Mouse (Mus musculus) embryonic facial prominence, embryonic 12.5 days (tissue): ENCODE measurements around the gene Nln. TPM values are rescaled to one million over a fixed set of nuclear protein-coding genes. Genes with fewer than 3 reads are reported as not detected.

ENCODE experiments used
- ATAC-seq: fragments of 200-750 bp; cut with Nextera tagmentation; 2 replicates; pipeline ENCODE4 v1.8.0; 2017; ENCODE audit not compliant: insufficient number of reproducible peaks, insufficient read depth, low FRiP score, low TSS enrichment
- H3K27ac ChIP-seq: fragments of 300-500 bp; sonication (generic); 2 replicates; pipeline ENCODE4 v1.5.1; 2016; ENCODE audit warnings: mild to moderate bottlenecking
- H3K27me3 ChIP-seq: fragments of 300-500 bp; sonication (generic); 2 replicates; pipeline ENCODE4 v1.6.1; 2016; ENCODE audit warnings: mild to moderate bottlenecking, moderate library complexity
- H3K36me3 ChIP-seq: fragments of 300-500 bp; sonication (generic); 2 replicates; pipeline ENCODE4 v1.6.1; 2016; ENCODE audit warnings: mild to moderate bottlenecking
- H3K4me1 ChIP-seq: fragments of 300-500 bp; sonication (generic); 2 replicates; pipeline ENCODE4 v1.6.1; 2016
- H3K4me2 ChIP-seq: fragments of 300-500 bp; sonication (generic); replicated peaks from 2 replicates; pipeline ENCODE4 v1.6.1; 2016; ENCODE audit warnings: mild to moderate bottlenecking, moderate library complexity
- H3K4me3 ChIP-seq: fragments of 300-500 bp; sonication (generic); 2 replicates; pipeline ENCODE4 v1.5.1; 2016; ENCODE audit warnings: mild to moderate bottlenecking
- H3K9ac ChIP-seq: fragments of 300-500 bp; sonication (generic); 2 replicates; pipeline ENCODE4 v1.6.1; 2016; ENCODE audit warnings: mild to moderate bottlenecking, moderate library complexity
- H3K9me3 ChIP-seq: fragments of 300-500 bp; sonication (generic); 2 replicates; pipeline ENCODE4 v1.6.1; 2016; ENCODE audit warnings: mild to moderate bottlenecking, moderate library complexity
- WGBS: fragments of 180-500 bp; shearing (Covaris S2); methylation state at CpG from one replicate; pipeline ENCODE4 v1.1.7; 2016; 5-methylcytosine and 5-hydroxymethylcytosine counted together
- polyA plus RNA-seq: library from polyadenylated mRNA; unstranded; fragments of >200 nt; fragmentation: Nextera tagmentation; extraction: Ambion mirVana; gene quantifications from 2 replicates; pipeline ENCODE4 v1.2.1, GENCODE M21; 2016

The Nln gene
- polyA plus RNA-seq, 1 experiment from 2014 or later = 18.6 TPM

DNA sequence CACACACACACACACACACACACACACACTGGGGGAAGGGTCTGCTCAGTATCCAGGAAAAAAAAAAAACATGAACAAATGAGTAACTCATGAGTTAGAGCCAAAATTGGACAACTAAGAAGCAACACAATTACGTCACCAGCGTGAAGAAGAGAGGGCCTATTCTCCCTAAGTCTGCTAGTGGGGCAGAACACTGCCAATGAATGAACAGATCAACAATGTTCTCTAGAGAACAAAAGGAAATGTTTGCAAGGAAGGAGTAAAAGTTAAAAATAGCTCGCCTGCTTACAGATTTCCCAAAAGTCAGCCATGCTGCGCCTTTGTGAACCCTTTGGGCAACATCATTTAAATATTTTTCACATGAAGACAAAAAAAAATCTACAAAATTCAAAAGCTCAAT lies 69.6 kb downstream of the Nln start:
- no peak overlapping the region for H3K4me3 ChIP-seq
- WGBS = 79% methylated on average over 4 of the region's 4 CpGs
- ATAC-seq = no peak

DNA sequence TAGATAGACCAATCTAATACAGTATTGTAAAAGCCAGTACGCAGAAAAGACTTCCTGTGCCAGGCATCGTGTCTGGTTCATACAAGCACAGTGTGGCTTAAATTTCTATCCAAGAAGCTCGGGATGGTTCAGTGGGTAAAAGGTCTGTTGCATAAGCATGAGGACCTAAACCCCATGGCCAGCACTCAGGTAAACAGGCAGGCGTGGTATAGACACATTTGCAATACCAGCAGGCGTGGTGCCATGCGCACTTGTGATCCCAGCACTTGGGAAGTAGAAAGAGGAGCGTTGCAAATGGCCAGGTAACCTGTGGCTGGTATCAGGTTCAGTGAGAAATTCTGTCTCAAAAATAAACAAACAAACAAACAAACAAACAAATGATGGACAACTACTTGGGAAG lies 70.5 kb downstream of the Nln start:
- ATAC-seq = no peak
- no peak overlapping the region for H3K9ac ChIP-seq
- H3K4me3 ChIP-seq = no peak overlapping the region
- H3K4me2 ChIP-seq = no peak overlapping the region
- no peak overlapping the region for H3K27ac ChIP-seq
- 95% methylated on average over 7 of the region's 7 CpGs for WGBS
- no peaks in the 10 kb centered on the region for H3K36me3 ChIP-seq
- no peaks in the 10 kb centered on the region for H3K9me3 ChIP-seq
- H3K27me3 ChIP-seq = no peaks in the 10 kb centered on the region
- peaks cover 46% of the 10 kb centered on the region for H3K4me1 ChIP-seq

More for the DNA sequence above, 69.6 kb downstream of the Nln start:
- Histone ChIP-seq H3K4me2 (no peak overlapping the region), H3K27me3 (no peaks in the 10 kb centered on the region), H3K4me1 (peaks cover 38% of the 10 kb centered on the region), H3K36me3 (no peaks in the 10 kb centered on the region), H3K9ac (no peak overlapping the region), H3K9me3 (no peaks in the 10 kb centered on the region), H3K27ac (no peak overlapping the region)

DNA sequence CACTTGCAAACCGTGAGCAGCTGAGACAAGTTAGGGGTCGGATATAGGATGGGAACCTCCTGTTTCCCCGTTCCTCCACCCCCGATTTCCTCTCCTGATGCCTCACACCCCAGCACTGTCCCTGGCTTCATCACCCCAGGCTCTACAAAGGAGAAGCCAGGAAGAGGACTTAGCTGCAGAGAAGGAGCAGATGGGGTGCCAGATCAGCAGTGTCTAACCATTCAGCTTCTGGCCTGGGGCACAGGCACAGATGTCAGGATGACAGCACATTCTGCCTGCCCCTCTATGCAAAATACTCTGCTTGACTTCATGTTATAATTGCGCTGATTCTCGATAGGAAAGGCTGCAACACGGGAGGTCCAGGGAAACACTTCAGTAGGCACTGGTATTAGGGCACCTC lies 71.1 kb downstream of the Nln start:
- H3K4me1 ChIP-seq = peaks cover 46% of the 10 kb centered on the region
- H3K4me3 ChIP-seq = no peak overlapping the region
- H3K27me3 ChIP-seq = no peaks in the 10 kb centered on the region
- H3K4me2 ChIP-seq = no peak overlapping the region
- H3K36me3 ChIP-seq = no peaks in the 10 kb centered on the region
- H3K27ac ChIP-seq = no peak overlapping the region
- WGBS = 68% methylated on average over 7 of the region's 7 CpGs
- ATAC-seq = no peak
- no peaks in the 10 kb centered on the region for H3K9me3 ChIP-seq
- no peak overlapping the region for H3K9ac ChIP-seq

DNA sequence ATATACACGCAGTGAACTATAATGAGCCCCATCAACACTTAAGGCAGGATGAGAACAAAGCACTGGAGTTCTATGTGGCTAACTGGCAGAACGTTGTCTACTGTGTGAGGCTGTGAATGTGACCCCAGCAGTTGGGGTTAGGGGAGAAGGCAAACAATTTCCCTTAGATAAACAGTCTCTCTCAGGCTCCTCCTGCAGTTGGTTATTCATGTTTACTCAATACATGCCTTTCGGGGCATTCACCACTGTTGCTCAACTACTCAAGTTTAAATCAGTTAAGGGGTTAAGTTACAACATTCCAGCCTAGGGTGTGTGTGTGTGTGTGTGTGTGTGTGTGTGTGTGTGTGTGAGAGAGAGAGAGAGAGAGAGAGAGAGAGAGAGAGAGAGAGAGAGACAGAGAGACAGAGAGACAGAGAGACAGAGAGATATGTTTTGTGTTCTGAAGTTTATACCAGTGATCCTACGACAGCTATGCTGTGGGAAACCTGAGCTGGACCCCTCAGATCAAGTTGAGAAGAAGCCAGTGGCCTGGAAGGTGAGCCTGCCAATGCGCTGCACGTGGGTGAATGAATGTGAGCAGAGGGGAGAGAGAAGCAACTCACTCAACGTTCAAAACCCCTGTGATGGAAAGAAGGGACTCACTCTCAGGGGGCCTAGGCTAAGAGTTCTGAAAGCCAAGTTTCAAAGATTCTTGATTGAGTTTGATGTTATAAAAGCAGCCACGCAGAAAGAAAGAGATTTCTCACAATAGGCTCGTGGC lies 71.7 kb downstream of the Nln start:
- Histone ChIP-seq H3K27ac (0 out of 2 replicates have a peak overlapping the region, but pooled peaks have one; percentile 24), H3K4me3 (no peak overlapping the region), H3K4me2 (no peak overlapping the region), H3K9me3 (no peaks in the 10 kb centered on the region), H3K36me3 (no peaks in the 10 kb centered on the region), H3K4me1 (peaks cover 49% of the 10 kb centered on the region), H3K9ac (no peak overlapping the region), H3K27me3 (no peaks in the 10 kb centered on the region)
- 0 out of 2 replicates have a peak, but pooled peaks have one; percentile 48 for ATAC-seq
- 29% methylated on average over 9 of the region's 9 CpGs for WGBS

DNA sequence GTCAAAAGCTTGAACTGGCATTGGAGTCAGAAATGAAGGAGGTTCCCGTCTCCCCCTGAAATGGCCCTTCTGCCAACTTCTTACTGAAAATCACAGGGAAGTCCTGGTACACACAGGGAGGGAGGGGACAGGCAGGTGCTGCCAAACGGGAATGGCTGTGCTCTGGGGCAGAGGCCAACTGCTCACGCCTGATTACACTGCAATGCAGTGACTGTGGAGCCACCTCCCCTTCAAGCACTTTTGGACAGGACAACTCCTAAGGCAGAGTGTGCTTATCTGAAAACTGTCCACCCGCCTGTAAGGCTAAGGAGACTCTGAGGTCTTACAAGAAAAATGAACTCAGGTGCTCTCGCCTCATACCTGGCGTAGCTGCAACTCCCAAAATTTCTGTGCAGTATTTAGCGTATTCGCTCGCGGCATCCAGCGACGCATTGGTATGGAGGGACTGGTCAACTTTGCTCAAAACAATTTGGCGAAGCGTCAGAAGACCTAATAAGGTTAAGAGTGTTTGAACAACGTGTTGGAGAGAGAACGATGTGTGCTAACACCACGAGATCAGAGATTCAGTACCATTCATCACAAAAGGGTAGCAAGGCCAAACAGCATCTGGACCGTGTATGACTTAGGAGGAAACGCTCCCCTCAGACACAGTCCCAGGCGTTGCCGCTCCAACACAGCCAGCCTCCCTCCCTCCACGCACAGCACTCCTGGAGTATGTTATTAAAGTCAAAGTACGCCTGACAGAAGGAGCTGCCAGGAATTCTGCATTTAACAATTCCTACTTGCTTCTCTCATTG lies 72.7 kb downstream of the Nln start:
- Histone ChIP-seq H3K36me3 (no peaks in the 10 kb centered on the region), H3K27ac (0 out of 2 replicates have a peak overlapping the region, but pooled peaks have one; percentile 24), H3K4me3 (no peak overlapping the region), H3K27me3 (no peaks in the 10 kb centered on the region), H3K4me2 (no peak overlapping the region), H3K9ac (no peak overlapping the region), H3K4me1 (peaks cover 60% of the 10 kb centered on the region), H3K9me3 (no peaks in the 10 kb centered on the region)
- WGBS = 66% methylated on average over 23 of the region's 23 CpGs
- no peak for ATAC-seq

DNA sequence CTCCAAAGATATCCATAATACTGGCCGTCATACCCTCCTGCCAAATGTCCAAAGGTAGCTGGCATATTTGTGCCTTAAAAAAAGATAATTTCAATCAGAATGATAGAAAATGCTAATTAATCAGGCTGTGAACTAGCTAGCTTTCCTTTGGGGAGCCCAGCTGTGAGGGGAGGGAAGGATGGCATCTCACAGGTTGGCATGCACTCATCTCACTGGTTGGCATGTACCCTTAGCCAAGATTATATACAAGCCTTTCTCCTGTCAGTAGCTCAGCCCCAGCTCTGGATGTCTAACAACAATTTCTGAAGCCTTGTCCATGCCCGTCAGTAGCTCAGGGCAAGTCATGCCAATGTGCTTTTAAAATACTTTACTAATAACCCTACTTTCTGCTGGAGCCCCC lies 73.8 kb downstream of the Nln start:
- no peaks in the 10 kb centered on the region for H3K36me3 ChIP-seq
- 78% methylated on average over 2 of the region's 2 CpGs for WGBS
- H3K4me1 ChIP-seq = peaks cover 62% of the 10 kb centered on the region
- no peaks in the 10 kb centered on the region for H3K27me3 ChIP-seq
- H3K9ac ChIP-seq = no peak overlapping the region
- no peak overlapping the region for H3K27ac ChIP-seq
- H3K9me3 ChIP-seq = no peaks in the 10 kb centered on the region
- H3K4me2 ChIP-seq = no peak overlapping the region
- no peak for ATAC-seq
- H3K4me3 ChIP-seq = no peak overlapping the region

DNA sequence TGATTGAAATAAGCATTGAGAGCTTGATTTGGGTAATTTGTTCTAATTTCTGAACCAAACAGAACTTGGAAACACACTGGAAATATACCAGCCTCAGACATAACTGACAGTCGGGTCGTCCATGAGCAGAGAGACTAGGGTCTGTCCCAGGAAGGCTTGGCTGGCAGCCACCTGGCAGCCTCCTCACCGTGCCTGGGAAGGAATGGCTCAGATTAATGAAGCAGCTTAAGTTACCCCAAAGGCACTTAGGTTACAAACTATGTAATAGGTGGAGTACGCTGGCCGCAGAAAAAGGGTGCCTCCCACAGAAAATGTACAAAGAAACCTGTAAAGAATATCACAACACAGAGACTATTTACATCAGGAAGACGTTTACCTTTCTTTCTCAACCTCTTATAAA lies 74.6 kb downstream of the Nln start:
- Histone ChIP-seq H3K27me3 (no peaks in the 10 kb centered on the region), H3K9me3 (no peaks in the 10 kb centered on the region), H3K36me3 (no peaks in the 10 kb centered on the region), H3K27ac (peak overlapping the region; percentile 69; the same call in 1 of the 2 replicates), H3K4me3 (no peak overlapping the region), H3K4me2 (no peak overlapping the region), H3K4me1 (peaks cover 62% of the 10 kb centered on the region), H3K9ac (no peak overlapping the region)
- ATAC-seq = 0 out of 2 replicates have a peak, but pooled peaks have one; percentile 32
- WGBS = 19% methylated on average over 6 of the region's 6 CpGs

DNA sequence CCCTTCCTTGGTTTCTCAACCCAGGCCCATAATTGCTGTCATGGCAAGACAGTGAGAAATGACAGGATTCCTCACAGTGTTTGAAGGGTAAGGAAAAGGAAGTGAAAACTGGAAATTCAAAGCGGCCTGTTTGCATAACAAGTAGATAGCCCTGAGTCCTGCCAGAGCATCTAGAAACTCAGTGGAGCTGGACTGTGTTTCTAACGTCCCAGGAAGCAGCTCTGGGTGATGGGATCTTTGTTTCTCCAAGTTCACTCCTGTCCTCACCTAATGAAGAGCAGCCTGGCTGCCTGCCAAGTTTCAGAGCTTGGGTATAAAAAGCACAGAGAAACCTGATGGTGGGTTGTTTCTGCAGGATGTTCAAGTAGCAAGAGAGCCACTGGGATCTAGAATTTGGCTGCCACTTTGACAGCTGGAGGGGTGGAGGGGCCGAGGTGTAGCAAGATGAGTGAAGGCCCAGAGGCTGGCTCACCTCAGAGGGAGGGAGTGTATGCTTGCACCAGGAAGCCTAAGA lies 76.7 kb downstream of the Nln start:
- 39% methylated on average over 3 of the region's 3 CpGs for WGBS
- Histone ChIP-seq H3K4me3 (no peak overlapping the region), H3K4me2 (no peak overlapping the region), H3K27me3 (no peaks in the 10 kb centered on the region), H3K4me1 (peaks cover 50% of the 10 kb centered on the region), H3K27ac (no peak overlapping the region; the same call in 1 of the 2 replicates), H3K9ac (no peak overlapping the region), H3K36me3 (no peaks in the 10 kb centered on the region), H3K9me3 (no peaks in the 10 kb centered on the region)
- ATAC-seq = no peak

DNA sequence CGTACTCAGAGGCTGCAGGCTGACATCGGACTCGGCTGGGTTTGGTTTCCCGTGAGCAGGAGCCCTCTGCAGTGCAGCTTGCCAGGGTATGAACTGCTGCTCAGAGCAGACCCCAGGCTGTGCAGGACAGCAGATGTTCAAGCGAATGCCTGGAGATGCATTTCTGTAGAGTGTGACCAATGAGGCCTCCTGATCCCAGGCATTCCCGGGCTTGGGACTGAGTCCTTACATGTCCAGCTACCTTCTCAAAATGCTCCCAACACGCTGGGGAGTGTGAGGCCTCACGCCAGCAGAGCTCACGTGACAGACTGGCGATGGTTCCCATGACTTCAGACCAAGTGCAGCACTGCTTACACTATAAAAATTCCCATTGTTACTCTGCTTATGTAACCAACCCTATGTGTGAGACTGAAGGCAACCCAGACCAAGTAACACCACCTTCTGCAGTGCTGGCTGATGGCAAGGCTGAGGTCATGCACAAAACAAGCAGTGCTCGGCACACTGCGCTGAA lies 77.5 kb downstream of the Nln start:
- ATAC-seq = no peak
- H3K27ac ChIP-seq = peak overlapping the region; percentile 5; the same call in 1 of the 2 replicates
- peaks cover 42% of the 10 kb centered on the region for H3K4me1 ChIP-seq
- no peak overlapping the region for H3K9ac ChIP-seq
- no peaks in the 10 kb centered on the region for H3K27me3 ChIP-seq
- no peaks in the 10 kb centered on the region for H3K36me3 ChIP-seq
- no peak overlapping the region for H3K4me3 ChIP-seq
- H3K9me3 ChIP-seq = no peaks in the 10 kb centered on the region
- 60% methylated on average over 12 of the region's 12 CpGs for WGBS
- no peak overlapping the region for H3K4me2 ChIP-seq

DNA sequence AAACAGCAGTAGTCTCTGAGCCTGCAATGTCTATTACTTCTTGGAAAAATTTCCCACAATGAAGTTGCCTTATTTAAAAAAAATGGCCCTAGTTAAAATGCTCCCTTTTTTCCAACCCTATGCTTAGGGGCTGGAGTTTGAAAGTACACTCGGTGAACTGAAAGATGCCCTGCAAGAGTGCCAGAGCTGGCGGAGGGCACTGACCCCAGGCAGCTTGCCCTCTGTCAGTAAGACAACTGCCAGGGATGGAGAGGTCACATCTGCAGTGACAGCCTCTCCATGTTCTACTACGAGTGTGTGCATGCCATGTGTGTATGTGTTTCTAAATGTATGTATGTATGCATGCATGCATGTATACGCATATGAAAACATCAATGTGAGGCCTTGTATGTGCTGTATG lies 78.5 kb downstream of the Nln start:
- Histone ChIP-seq H3K27ac (no peak overlapping the region), H3K4me3 (no peak overlapping the region), H3K27me3 (no peaks in the 10 kb centered on the region), H3K4me2 (no peak overlapping the region), H3K9me3 (no peaks in the 10 kb centered on the region), H3K4me1 (peaks cover 34% of the 10 kb centered on the region), H3K36me3 (no peaks in the 10 kb centered on the region), H3K9ac (no peak overlapping the region)
- no peak for ATAC-seq
- WGBS = 82% methylated on average over 4 of the region's 4 CpGs

DNA sequence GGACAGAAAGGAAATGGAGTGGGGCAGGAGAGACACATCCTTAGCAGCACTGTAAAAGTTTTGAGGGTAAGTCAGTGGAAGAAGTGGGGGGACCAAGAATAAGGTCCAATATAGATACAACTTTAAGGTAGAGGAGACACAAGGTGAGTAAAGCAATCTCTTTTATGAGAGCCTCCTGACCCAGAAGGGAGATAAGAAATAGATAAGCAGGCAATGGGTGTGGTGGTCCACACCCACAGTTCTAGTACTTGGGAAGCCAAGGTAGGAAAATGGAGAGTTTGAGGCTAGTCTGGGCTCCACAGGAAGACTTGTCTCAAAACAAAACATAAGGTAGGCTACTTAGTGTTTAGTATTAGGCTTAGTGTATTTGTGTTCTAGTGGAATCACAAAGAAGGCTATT lies 79.9 kb downstream of the Nln start:
- Histone ChIP-seq H3K9ac (no peak overlapping the region), H3K9me3 (no peaks in the 10 kb centered on the region), H3K27me3 (no peaks in the 10 kb centered on the region), H3K27ac (no peak overlapping the region), H3K4me2 (no peak overlapping the region), H3K36me3 (no peaks in the 10 kb centered on the region), H3K4me3 (no peak overlapping the region), H3K4me1 (peaks cover 30% of the 10 kb centered on the region)
- ATAC-seq = no peak
